Mouse (Mus musculus): ENCODE measurements at regions not wholly inside any gene's neighbourhood (a gene's known extent, or its start where the extent isn't known, plus 50 kb on each side); places are given as distances from the start of the nearest gene placed in this dataset.

- Histone ChIP-seq H3K4me1 (replicated peaks; ENCODE audit: insufficient read depth, low read length) (no peaks in the 10 kb centered on the region), H3K4me2 (ENCODE audit: low read length) (no peak overlapping the region), H3K9ac (ENCODE audit: low read depth, low read length) (no peak overlapping the region), H3K4me3 (replicated peaks; ENCODE audit: low read depth, low read length) (no peak overlapping the region), H3K27ac (no peak overlapping the region), H3K36me3 (ENCODE audit: insufficient read depth, low read length) (no peaks in the 10 kb centered on the region), H3K27me3 (ENCODE audit: insufficient read depth, low read length) (no peaks in the 10 kb centered on the region), H3K9me3 (replicated peaks; ENCODE audit: low read length) (no peaks in the 10 kb centered on the region)
- 72% methylated on average over 3 of the region's 3 CpGs for WGBS
- ATAC-seq (replicated peaks; ENCODE audit: low FRiP score, low read depth) (no peak), DNase-seq (ENCODE audit: low spot score) (no peak)
- TF ChIP-seq CTCF (IDR thresholded peaks at IDR 0.05; ENCODE audit: low read depth): no peak
Measured at GRCm38 (mm10) chr7:137868501-137868900, 431.1 kb downstream of the Glrx3 start.

GRCm38 (mm10) chr7:137875306-137875705 lies 437.9 kb downstream of the Glrx3 start:
- no peak for DNase-seq (ENCODE audit: low spot score)
- no peak overlapping the region for H3K4me2 ChIP-seq (ENCODE audit: low read length)
- H3K4me1 ChIP-seq (replicated peaks; ENCODE audit: insufficient read depth, low read length): no peaks in the 10 kb centered on the region
- ATAC-seq (replicated peaks; ENCODE audit: low FRiP score, low read depth): no peak
- no peak for TF ChIP-seq CTCF (IDR thresholded peaks at IDR 0.05; ENCODE audit: low read depth)
- H3K27ac ChIP-seq: no peak overlapping the region
- H3K27me3 ChIP-seq (ENCODE audit: insufficient read depth, low read length): no peaks in the 10 kb centered on the region
- H3K4me3 ChIP-seq (replicated peaks; ENCODE audit: low read depth, low read length): no peak overlapping the region
- no peak overlapping the region for H3K9ac ChIP-seq (ENCODE audit: low read depth, low read length)
- no peaks in the 10 kb centered on the region for H3K36me3 ChIP-seq (ENCODE audit: insufficient read depth, low read length)
- WGBS: 85% methylated on average over 2 of the region's 2 CpGs
- no peaks in the 10 kb centered on the region for H3K9me3 ChIP-seq (replicated peaks; ENCODE audit: low read length)

- Histone ChIP-seq H3K9me3 (replicated peaks; ENCODE audit: low read length) (no peaks in the 10 kb centered on the region), H3K27me3 (ENCODE audit: insufficient read depth, low read length) (no peaks in the 10 kb centered on the region), H3K27ac (no peak overlapping the region), H3K9ac (ENCODE audit: low read depth, low read length) (no peak overlapping the region), H3K4me1 (replicated peaks; ENCODE audit: insufficient read depth, low read length) (no peaks in the 10 kb centered on the region), H3K4me2 (ENCODE audit: low read length) (no peak overlapping the region), H3K4me3 (replicated peaks; ENCODE audit: low read depth, low read length) (no peak overlapping the region), H3K36me3 (ENCODE audit: insufficient read depth, low read length) (no peaks in the 10 kb centered on the region)
- no peak for TF ChIP-seq CTCF (IDR thresholded peaks at IDR 0.05; ENCODE audit: low read depth)
- WGBS: 76% methylated on average over 12 of the region's 12 CpGs
- ATAC-seq (replicated peaks; ENCODE audit: low FRiP score, low read depth): no peak
- DNase-seq (ENCODE audit: low spot score): no peak
Measured at GRCm38 (mm10) chr7:137879296-137879695, 441.9 kb downstream of the Glrx3 start.

GRCm38 (mm10) chr7:137882876-137883275 lies 445.5 kb downstream of the Glrx3 start:
- no peaks in the 10 kb centered on the region for H3K4me1 ChIP-seq (replicated peaks; ENCODE audit: insufficient read depth, low read length)
- WGBS: 6% methylated on average over 5 of the region's 5 CpGs
- TF ChIP-seq CTCF (IDR thresholded peaks at IDR 0.05; ENCODE audit: low read depth): no peak
- H3K4me3 ChIP-seq (replicated peaks; ENCODE audit: low read depth, low read length): no peak overlapping the region
- no peak; the same call in 1 of the 2 replicates for ATAC-seq (replicated peaks; ENCODE audit: low FRiP score, low read depth)
- no peaks in the 10 kb centered on the region for H3K36me3 ChIP-seq (ENCODE audit: insufficient read depth, low read length)
- H3K27me3 ChIP-seq (ENCODE audit: insufficient read depth, low read length): no peaks in the 10 kb centered on the region
- H3K4me2 ChIP-seq (ENCODE audit: low read length): no peak overlapping the region
- DNase-seq (ENCODE audit: low spot score): peak; percentile 66
- H3K27ac ChIP-seq: no peak overlapping the region
- no peak overlapping the region for H3K9ac ChIP-seq (ENCODE audit: low read depth, low read length)
- H3K9me3 ChIP-seq (replicated peaks; ENCODE audit: low read length): no peaks in the 10 kb centered on the region

- no peak overlapping the region for H3K9ac ChIP-seq (ENCODE audit: low read depth, low read length)
- 57% methylated on average over 4 of the region's 4 CpGs for WGBS
- H3K27ac ChIP-seq: no peak overlapping the region
- H3K9me3 ChIP-seq (replicated peaks; ENCODE audit: low read length): no peaks in the 10 kb centered on the region
- DNase-seq (ENCODE audit: low spot score) (no peak), ATAC-seq (replicated peaks; ENCODE audit: low FRiP score, low read depth) (no peak)
- no peak overlapping the region for H3K4me2 ChIP-seq (ENCODE audit: low read length)
- no peaks in the 10 kb centered on the region for H3K27me3 ChIP-seq (ENCODE audit: insufficient read depth, low read length)
- H3K4me1 ChIP-seq (replicated peaks; ENCODE audit: insufficient read depth, low read length): no peaks in the 10 kb centered on the region
- no peaks in the 10 kb centered on the region for H3K36me3 ChIP-seq (ENCODE audit: insufficient read depth, low read length)
- no peak overlapping the region for H3K4me3 ChIP-seq (replicated peaks; ENCODE audit: low read depth, low read length)
- TF ChIP-seq CTCF (IDR thresholded peaks at IDR 0.05; ENCODE audit: low read depth): no peak
Measured at GRCm38 (mm10) chr7:137883701-137884100, 446.3 kb downstream of the Glrx3 start.

GRCm38 (mm10) chr7:137885146-137885545 lies 447.7 kb downstream of the Glrx3 start:
- no peak overlapping the region for H3K9ac ChIP-seq (ENCODE audit: low read depth, low read length)
- no peak for TF ChIP-seq CTCF (IDR thresholded peaks at IDR 0.05; ENCODE audit: low read depth)
- no peaks in the 10 kb centered on the region for H3K4me1 ChIP-seq (replicated peaks; ENCODE audit: insufficient read depth, low read length)
- H3K9me3 ChIP-seq (replicated peaks; ENCODE audit: low read length): no peaks in the 10 kb centered on the region
- no peaks in the 10 kb centered on the region for H3K36me3 ChIP-seq (ENCODE audit: insufficient read depth, low read length)
- H3K4me3 ChIP-seq (replicated peaks; ENCODE audit: low read depth, low read length): no peak overlapping the region
- no peaks in the 10 kb centered on the region for H3K27me3 ChIP-seq (ENCODE audit: insufficient read depth, low read length)
- H3K4me2 ChIP-seq (ENCODE audit: low read length): no peak overlapping the region
- DNase-seq (ENCODE audit: low spot score): no peak
- WGBS: 79% methylated on average over 8 of the region's 8 CpGs
- H3K27ac ChIP-seq: no peak overlapping the region
- no peak for ATAC-seq (replicated peaks; ENCODE audit: low FRiP score, low read depth)

GRCm38 (mm10) chr7:137888731-137889130 lies 451.3 kb downstream of the Glrx3 start:
- no peak for DNase-seq (ENCODE audit: low spot score)
- 81% methylated on average over 11 of the region's 11 CpGs for WGBS
- Histone ChIP-seq H3K27me3 (ENCODE audit: insufficient read depth, low read length) (no peaks in the 10 kb centered on the region), H3K4me1 (replicated peaks; ENCODE audit: insufficient read depth, low read length) (no peaks in the 10 kb centered on the region), H3K4me2 (ENCODE audit: low read length) (no peak overlapping the region), H3K9me3 (replicated peaks; ENCODE audit: low read length) (no peaks in the 10 kb centered on the region), H3K9ac (ENCODE audit: low read depth, low read length) (no peak overlapping the region), H3K36me3 (ENCODE audit: insufficient read depth, low read length) (no peaks in the 10 kb centered on the region), H3K27ac (no peak overlapping the region), H3K4me3 (replicated peaks; ENCODE audit: low read depth, low read length) (no peak overlapping the region)
- no peak for TF ChIP-seq CTCF (IDR thresholded peaks at IDR 0.05; ENCODE audit: low read depth)
- no peak for ATAC-seq (replicated peaks; ENCODE audit: low FRiP score, low read depth)
